Mouse (Mus musculus) brain, embryonic 14.5 days (tissue): Measurements from ENCODE around the gene Zfand2b.

Source experiments
- CTCF ChIP-seq: fragments of 200-500 bp; IDR thresholded peaks from 2 replicates; pipeline ENCODE4 v1.5.1; 2012; ENCODE audit warnings: inconsistent platforms, mild to moderate bottlenecking, moderate library complexity, borderline replicate concordance; ENCODE audit not compliant: insufficient read depth, insufficient read length; ENCODE audit errors: extremely low read depth
- POLR2A ChIP-seq: fragments of 200-500 bp; IDR thresholded peaks from 2 replicates; pipeline ENCODE4 v1.6.1; 2012; ENCODE audit warnings: mild to moderate bottlenecking, inconsistent platforms, borderline replicate concordance; ENCODE audit not compliant: poor library complexity, insufficient read depth, insufficient read length, severe bottlenecking; ENCODE audit errors: extremely low read depth

GRCm38 (mm10) chr1:75160256-75160617 lies 8.2 kb upstream of the Zfand2b start:
- TF ChIP-seq POLR2A (no peak), CTCF (no peak)
